Mouse (Mus musculus) stomach, embryonic 15.5 days (tissue): ENCODE data around the gene Cxcr4. TPM values are rescaled to one million over a fixed set of nuclear protein-coding genes. Genes with fewer than 3 reads are reported as not detected.
A peak's percentile ranks its signal among the peaks of the same experiment; 100 is the strongest.

Experiments used
- ATAC-seq: fragments of 200-750 bp; cut with Nextera tagmentation; 2 replicates; pipeline ENCODE4 v1.8.0; 2017; ENCODE audit warnings: low read depth, moderate number of reproducible peaks, moderate TSS enrichment; ENCODE audit not compliant: insufficient read depth, low FRiP score
- H3K27ac ChIP-seq: fragments of 300-500 bp; sonication (generic); 2 replicates; pipeline ENCODE4 v1.5.1; 2015; ENCODE audit warnings: mild to moderate bottlenecking, inconsistent platforms
- H3K27me3 ChIP-seq: fragments of 300-500 bp; sonication (generic); replicated peaks from 2 replicates; pipeline ENCODE4 v1.6.1; 2015; ENCODE audit warnings: inconsistent platforms
- H3K36me3 ChIP-seq: fragments of 300-500 bp; sonication (generic); 2 replicates; pipeline ENCODE4 v1.6.1; 2015; ENCODE audit warnings: inconsistent platforms
- H3K4me1 ChIP-seq: fragments of 300-500 bp; sonication (generic); 2 replicates; pipeline ENCODE4 v1.6.1; 2015; ENCODE audit warnings: inconsistent platforms
- H3K4me2 ChIP-seq: fragments of 300-500 bp; sonication (generic); 2 replicates; pipeline ENCODE4 v1.6.1; 2015; ENCODE audit warnings: mild to moderate bottlenecking, inconsistent platforms
- H3K4me3 ChIP-seq: fragments of 300-500 bp; sonication (generic); replicated peaks from 2 replicates; pipeline ENCODE4 v1.5.1; 2015; ENCODE audit warnings: inconsistent platforms
- H3K9ac ChIP-seq: fragments of 300-500 bp; sonication (generic); 2 replicates; pipeline ENCODE4 v1.6.1; 2015; ENCODE audit warnings: inconsistent platforms
- H3K9me3 ChIP-seq: fragments of 300-500 bp; sonication (generic); 2 replicates; pipeline ENCODE4 v1.6.1; 2016; ENCODE audit warnings: inconsistent platforms
- WGBS: fragments of 180-500 bp; shearing (Covaris S2); methylation state at CpG from one replicate; pipeline ENCODE4 v1.1.7; 2015; 5-methylcytosine and 5-hydroxymethylcytosine counted together
- polyA plus RNA-seq: library from polyadenylated mRNA; unstranded; fragments of >200 nt; fragmentation: Nextera tagmentation; extraction: Ambion mirVana; gene quantifications from 2 replicates; pipeline ENCODE4 v1.2.1, GENCODE M21; 2015

Gene Cxcr4
- polyA plus RNA-seq, 1 experiment from 2014 or later: 5.8 TPM

GRCm38 (mm10) chr1:128615459-128615806 lies 23.3 kb upstream of the Cxcr4 start:
- Histone ChIP-seq H3K9ac (no peak overlapping the region), H3K27me3 (no peaks in the 10 kb centered on the region), H3K36me3 (no peaks in the 10 kb centered on the region), H3K9me3 (no peaks in the 10 kb centered on the region), H3K4me3 (no peak overlapping the region), H3K27ac (0 out of 2 replicates have a peak overlapping the region, but pooled peaks have one; percentile 11), H3K4me1 (0 out of 2 replicates have a peak, but pooled peaks cover 3% of the 10 kb centered on the region), H3K4me2 (no peak overlapping the region)
- WGBS: 61% methylated on average over 2 of the region's 2 CpGs
- ATAC-seq: no peak

- no peak overlapping the region for H3K4me2 ChIP-seq
- WGBS: 48% methylated on average over 7 of the region's 7 CpGs
- H3K4me3 ChIP-seq: no peak overlapping the region
- H3K27ac ChIP-seq: peak overlapping the region; percentile 26; the same call in 1 of the 2 replicates
- H3K27me3 ChIP-seq: no peaks in the 10 kb centered on the region
- ATAC-seq: no peak
- H3K4me1 ChIP-seq: 0 out of 2 replicates have a peak, but pooled peaks cover 3% of the 10 kb centered on the region
- no peaks in the 10 kb centered on the region for H3K36me3 ChIP-seq
- no peak overlapping the region for H3K9ac ChIP-seq
- no peaks in the 10 kb centered on the region for H3K9me3 ChIP-seq
Measured at GRCm38 (mm10) chr1:128614653-128615458, 22.8 kb upstream of the Cxcr4 start.

GRCm38 (mm10) chr1:128608119-128608518 lies 16.0 kb upstream of the Cxcr4 start:
- 39% methylated on average over 6 of the region's 6 CpGs for WGBS

GRCm38 (mm10) chr1:128607423-128607822 lies 15.3 kb upstream of the Cxcr4 start:
- Histone ChIP-seq H3K4me3 (no peak overlapping the region), H3K4me2 (no peak overlapping the region), H3K36me3 (no peaks in the 10 kb centered on the region), H3K9me3 (no peaks in the 10 kb centered on the region), H3K27ac (no peak overlapping the region), H3K27me3 (no peaks in the 10 kb centered on the region), H3K4me1 (no peaks in the 10 kb centered on the region), H3K9ac (no peak overlapping the region)
- WGBS: 53% methylated on average over 3 of the region's 3 CpGs
- ATAC-seq: no peak

More at GRCm38 (mm10) chr1:128608119-128608518, 16.0 kb upstream of the Cxcr4 start:
- Histone ChIP-seq H3K4me3 (no peak overlapping the region), H3K4me2 (no peak overlapping the region), H3K4me1 (no peaks in the 10 kb centered on the region), H3K27ac (no peak overlapping the region), H3K36me3 (no peaks in the 10 kb centered on the region), H3K9ac (no peak overlapping the region), H3K27me3 (no peaks in the 10 kb centered on the region), H3K9me3 (no peaks in the 10 kb centered on the region)
- no peak for ATAC-seq

- Histone ChIP-seq H3K9ac (no peak overlapping the region), H3K27me3 (no peaks in the 10 kb centered on the region)
- ATAC-seq: no peak
Measured at GRCm38 (mm10) chr1:128605794-128606193, 13.7 kb upstream of the Cxcr4 start.

GRCm38 (mm10) chr1:128602688-128603385 lies 10.7 kb upstream of the Cxcr4 start:
- Histone ChIP-seq H3K9me3 (no peaks in the 10 kb centered on the region), H3K4me3 (no peak overlapping the region), H3K27ac (0 out of 2 replicates have a peak overlapping the region, but pooled peaks have one; percentile 21), H3K9ac (no peak overlapping the region), H3K36me3 (no peaks in the 10 kb centered on the region), H3K27me3 (no peaks in the 10 kb centered on the region), H3K4me1 (no peaks in the 10 kb centered on the region), H3K4me2 (no peak overlapping the region)
- ATAC-seq: no peak
- WGBS: 67% methylated on average over 8 of the region's 8 CpGs

More at GRCm38 (mm10) chr1:128605794-128606193, 13.7 kb upstream of the Cxcr4 start:
- Histone ChIP-seq H3K36me3 (no peaks in the 10 kb centered on the region), H3K27ac (no peak overlapping the region), H3K9me3 (no peaks in the 10 kb centered on the region), H3K4me2 (no peak overlapping the region), H3K4me3 (no peak overlapping the region), H3K4me1 (no peaks in the 10 kb centered on the region)
- 71% methylated on average over 1 of the region's 1 CpGs for WGBS

GRCm38 (mm10) chr1:128602018-128602687 lies 10.1 kb upstream of the Cxcr4 start:
- Histone ChIP-seq H3K4me3 (no peak overlapping the region), H3K4me1 (no peaks in the 10 kb centered on the region), H3K9me3 (no peaks in the 10 kb centered on the region), H3K27ac (0 out of 2 replicates have a peak overlapping the region, but pooled peaks have one; percentile 21), H3K9ac (no peak overlapping the region), H3K4me2 (no peak overlapping the region), H3K36me3 (no peaks in the 10 kb centered on the region), H3K27me3 (no peaks in the 10 kb centered on the region)
- 45% methylated on average over 5 of the region's 5 CpGs for WGBS
- ATAC-seq: peak; percentile 92

GRCm38 (mm10) chr1:128601307-128601706 lies 9.2 kb upstream of the Cxcr4 start:
- Histone ChIP-seq H3K9me3 (no peaks in the 10 kb centered on the region), H3K27me3 (no peaks in the 10 kb centered on the region), H3K4me1 (no peaks in the 10 kb centered on the region), H3K4me2 (no peak overlapping the region), H3K4me3 (no peak overlapping the region), H3K27ac (peak overlapping the region; percentile 33), H3K9ac (no peak overlapping the region), H3K36me3 (no peaks in the 10 kb centered on the region)
- ATAC-seq: no peak
- WGBS: 62% methylated on average over 5 of the region's 5 CpGs

- no peak overlapping the region for H3K4me2 ChIP-seq
- H3K9ac ChIP-seq: no peak overlapping the region
- ATAC-seq: no peak
- no peak overlapping the region for H3K4me3 ChIP-seq
- H3K27me3 ChIP-seq: no peaks in the 10 kb centered on the region
- no peak overlapping the region for H3K27ac ChIP-seq
- WGBS: 82% methylated on average over 2 of the region's 2 CpGs
- H3K9me3 ChIP-seq: no peaks in the 10 kb centered on the region
- no peaks in the 10 kb centered on the region for H3K36me3 ChIP-seq
- H3K4me1 ChIP-seq: peaks cover under 1% of the 10 kb centered on the region; the same call in 1 of the 2 replicates
Measured at GRCm38 (mm10) chr1:128600549-128600948, 8.5 kb upstream of the Cxcr4 start.

- Histone ChIP-seq H3K4me1 (peaks cover 15% of the 10 kb centered on the region; the same call in 1 of the 2 replicates), H3K9me3 (no peaks in the 10 kb centered on the region), H3K4me2 (no peak overlapping the region), H3K27me3 (no peaks in the 10 kb centered on the region), H3K36me3 (no peaks in the 10 kb centered on the region), H3K9ac (no peak overlapping the region), H3K27ac (no peak overlapping the region), H3K4me3 (no peak overlapping the region)
- 68% methylated on average over 15 of the region's 15 CpGs for WGBS
- ATAC-seq: no peak
Measured at GRCm38 (mm10) chr1:128597209-128597782, 5.2 kb upstream of the Cxcr4 start.

- Histone ChIP-seq H3K4me1 (peaks cover 19% of the 10 kb centered on the region; the same call in 1 of the 2 replicates), H3K36me3 (no peaks in the 10 kb centered on the region), H3K4me3 (no peak overlapping the region), H3K9ac (no peak overlapping the region), H3K27ac (no peak overlapping the region), H3K9me3 (no peaks in the 10 kb centered on the region), H3K27me3 (no peaks in the 10 kb centered on the region), H3K4me2 (peak overlapping the region; percentile 6; the same call in 1 of the 2 replicates)
- 26% methylated on average over 6 of the region's 6 CpGs for WGBS
- ATAC-seq: no peak
Measured at GRCm38 (mm10) chr1:128595528-128595927, 3.4 kb upstream of the Cxcr4 start.
